Mouse (Mus musculus): Measurements from ENCODE around the gene Zscan20. TPM values are rescaled to one million over a fixed set of nuclear protein-coding genes. Genes with fewer than 3 reads are reported as not detected.

Gene Zscan20
- polyA plus RNA-seq (2015; fragmentation: Nextera tagmentation; extraction: Ambion mirVana) = 3.6 and 3.7 TPM in 2 replicates

DNA sequence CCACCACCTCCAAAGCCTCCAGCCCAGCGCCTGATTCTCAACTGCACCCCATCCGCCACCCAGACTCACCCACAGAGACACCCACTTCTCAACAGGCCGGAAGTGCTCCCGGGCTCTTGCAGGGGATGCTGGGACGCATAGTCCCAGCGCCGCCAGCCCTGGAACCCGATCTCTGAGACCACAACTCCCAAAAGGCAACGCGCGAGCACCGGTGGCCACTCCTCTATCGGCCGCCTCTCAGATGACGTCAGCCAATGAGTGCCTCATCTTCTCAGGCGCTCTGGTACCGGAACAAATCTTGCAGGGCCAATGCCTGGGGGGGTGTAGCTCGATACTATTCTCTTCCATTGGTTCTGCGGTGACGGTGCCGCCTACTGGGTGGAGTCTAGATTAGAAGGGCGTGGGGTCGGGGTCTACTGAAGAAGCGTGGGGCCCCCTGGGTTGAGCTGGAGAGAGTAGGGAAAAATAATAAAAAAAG lies at the start of gene Zscan20:
TSS of gene Zscan20 (minus strand) at position 174 of the 478 bp plus-strand sequence.
- peak within 1 kb of the TSS; percentile 65 for H3K4me2 ChIP-seq (replicated peaks)
- 0% methylated on average over 24 of the region's 24 CpGs for WGBS
- H3K4me3 ChIP-seq (replicated peaks) = peak within 1 kb of the TSS; percentile 66
- peak within 1 kb of the TSS; percentile 44 for H3K9ac ChIP-seq
- H3K4me1 ChIP-seq = peaks cover 7% of the 10 kb centered on the region
- H3K27ac ChIP-seq (replicated peaks) = peak within 1 kb of the TSS; percentile 51; the same call in 1 of the 2 replicates
- peak; percentile 96 for ATAC-seq (ENCODE audit: insufficient number of reproducible peaks, low FRiP score, low TSS enrichment, low read depth)
- no peaks in the 10 kb centered on the region for H3K27me3 ChIP-seq
- no peaks in the 10 kb centered on the region for H3K9me3 ChIP-seq (replicated peaks)
- H3K36me3 ChIP-seq = 0 out of 2 replicates have a peak, but pooled peaks cover 4% of the 10 kb centered on the region

GRCm38 (mm10) chr4:128655446-128655845 lies 45.5 kb upstream of the Zscan20 start:
- peak overlapping the region; percentile 74; the same call in 1 of the 2 replicates for H3K27ac ChIP-seq (replicated peaks)

DNA sequence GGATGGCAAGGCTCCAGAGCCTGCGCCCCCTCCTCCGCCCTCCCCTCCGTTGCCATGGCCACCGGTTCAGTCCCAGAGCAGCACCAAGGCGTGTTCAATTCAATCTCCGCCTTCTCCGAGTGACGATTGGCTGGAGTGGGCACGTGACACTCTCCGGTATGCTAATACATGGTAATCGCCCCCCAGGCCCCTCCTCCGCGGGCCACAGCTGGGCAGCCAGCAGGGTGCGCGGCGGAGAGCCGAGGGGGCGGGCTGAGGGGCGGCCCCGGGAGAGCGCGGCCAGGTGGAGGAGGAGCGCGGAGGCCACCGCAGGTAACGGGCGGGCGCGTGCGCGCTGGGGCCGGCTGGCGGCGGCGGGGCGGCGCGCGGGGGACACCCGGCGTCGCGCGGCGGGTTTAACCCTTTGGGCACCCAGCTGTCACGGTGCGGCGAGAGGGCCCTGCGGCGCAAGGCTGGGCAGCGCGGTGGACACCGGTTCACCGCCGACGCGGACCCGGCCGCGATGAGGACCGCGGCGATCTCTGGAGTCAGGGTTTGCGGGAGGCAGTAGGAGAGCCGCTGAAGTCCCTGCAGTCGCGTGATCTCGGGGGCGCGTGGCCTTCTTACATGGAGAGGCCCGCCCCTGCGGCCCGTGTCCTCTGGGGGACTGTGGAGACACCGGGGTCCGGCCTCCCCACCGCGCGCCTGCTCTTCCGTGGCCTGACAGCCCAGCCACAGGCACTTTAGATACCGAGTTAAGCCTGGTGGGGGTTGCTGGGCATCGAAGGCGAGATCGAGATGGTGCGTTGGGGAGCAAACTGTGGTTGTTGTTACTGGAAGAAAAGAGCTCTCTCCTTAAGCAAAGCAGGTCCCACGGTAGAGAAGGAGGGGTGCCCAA lies 44.8 kb upstream of the Zscan20 start, which contains the start of gene Phc2:
TSS of gene Phc2 (plus strand) at position 198 of the 877 bp plus-strand sequence.
- H3K4me2 ChIP-seq (replicated peaks) = peak within 1 kb of the TSS; percentile 97
- H3K4me1 ChIP-seq = peaks cover 25% of the 10 kb centered on the region; the same call in 1 of the 2 replicates
- H3K9me3 ChIP-seq (replicated peaks) = no peaks in the 10 kb centered on the region
- peak within 1 kb of the TSS; percentile 74 for H3K27ac ChIP-seq (replicated peaks)
- no peaks in the 10 kb centered on the region for H3K36me3 ChIP-seq
- H3K4me3 ChIP-seq (replicated peaks) = peak within 1 kb of the TSS; percentile 76
- ATAC-seq (ENCODE audit: insufficient number of reproducible peaks, low FRiP score, low TSS enrichment, low read depth) = peak; percentile 93
- no peaks in the 10 kb centered on the region for H3K27me3 ChIP-seq
- WGBS = under 1% methylated on average over 80 of the region's 85 CpGs
- peak within 1 kb of the TSS; percentile 65 for H3K9ac ChIP-seq

More at GRCm38 (mm10) chr4:128655446-128655845, 45.5 kb upstream of the Zscan20 start:
- H3K9me3 ChIP-seq (replicated peaks) = no peaks in the 10 kb centered on the region
- WGBS = 6% methylated on average over 12 of the region's 12 CpGs
- H3K9ac ChIP-seq = peak overlapping the region; percentile 65; the same call in 1 of the 2 replicates
- H3K4me1 ChIP-seq = peaks cover 24% of the 10 kb centered on the region; the same call in 1 of the 2 replicates
- peak overlapping the region; percentile 76 for H3K4me3 ChIP-seq (replicated peaks)
- peak overlapping the region; percentile 97 for H3K4me2 ChIP-seq (replicated peaks)
- ATAC-seq (ENCODE audit: insufficient number of reproducible peaks, low FRiP score, low TSS enrichment, low read depth) = no peak
- H3K36me3 ChIP-seq = no peaks in the 10 kb centered on the region
- H3K27me3 ChIP-seq = no peaks in the 10 kb centered on the region

GRCm38 (mm10) chr4:128652584-128653298 lies 42.8 kb upstream of the Zscan20 start:
- Histone ChIP-seq H3K4me1 (peaks cover 28% of the 10 kb centered on the region; the same call in 1 of the 2 replicates), H3K9ac (no peak overlapping the region), H3K9me3 (replicated peaks) (no peaks in the 10 kb centered on the region), H3K4me3 (replicated peaks) (no peak overlapping the region), H3K27me3 (no peaks in the 10 kb centered on the region), H3K36me3 (no peaks in the 10 kb centered on the region), H3K27ac (replicated peaks) (no peak overlapping the region), H3K4me2 (replicated peaks) (no peak overlapping the region)
- no peak for ATAC-seq (ENCODE audit: insufficient number of reproducible peaks, low FRiP score, low TSS enrichment, low read depth)
- 40% methylated on average over 5 of the region's 5 CpGs for WGBS

- Histone ChIP-seq H3K4me2 (replicated peaks) (no peak overlapping the region), H3K4me3 (replicated peaks) (no peak overlapping the region), H3K4me1 (peaks cover 32% of the 10 kb centered on the region; the same call in 1 of the 2 replicates), H3K27ac (replicated peaks) (no peak overlapping the region), H3K36me3 (no peaks in the 10 kb centered on the region), H3K9ac (no peak overlapping the region), H3K27me3 (no peaks in the 10 kb centered on the region), H3K9me3 (replicated peaks) (no peaks in the 10 kb centered on the region)
- ATAC-seq (ENCODE audit: insufficient number of reproducible peaks, low FRiP score, low TSS enrichment, low read depth) = no peak
- 52% methylated on average over 3 of the region's 3 CpGs for WGBS
Measured at GRCm38 (mm10) chr4:128651530-128651929, 41.6 kb upstream of the Zscan20 start.

DNA sequence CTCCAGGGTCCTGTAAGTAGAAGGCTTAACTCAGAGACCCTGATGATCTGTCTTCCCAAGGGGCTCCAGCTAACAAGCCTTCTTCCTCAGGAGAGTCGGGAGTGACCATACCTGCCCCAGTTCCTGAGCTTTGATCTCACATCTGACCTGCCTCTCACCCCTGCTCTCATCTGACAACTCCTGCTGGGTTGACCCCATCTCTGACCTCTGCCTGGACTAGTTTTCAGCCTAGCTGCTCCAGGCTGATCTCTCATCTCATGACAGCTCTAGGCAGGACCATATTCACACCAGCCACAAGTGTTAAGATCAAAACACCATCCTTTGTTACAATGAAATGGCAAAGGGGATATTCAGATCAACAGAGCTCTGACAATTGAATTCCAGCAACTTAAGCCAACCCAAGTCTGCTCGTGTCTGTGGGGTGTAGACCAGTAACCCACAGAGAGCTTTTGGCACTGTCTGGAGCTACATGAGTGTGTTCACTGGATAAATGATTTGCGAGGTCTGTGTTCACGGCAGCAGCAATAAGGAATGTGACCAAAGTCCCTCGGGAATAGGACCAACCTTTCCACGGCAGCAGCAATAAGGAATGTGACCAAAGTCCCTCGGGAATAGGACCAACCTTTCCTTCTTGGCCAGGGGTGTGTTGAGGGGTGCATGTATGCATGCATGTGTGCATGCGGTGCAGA lies 38.8 kb upstream of the Zscan20 start:
- no peak for ATAC-seq (ENCODE audit: insufficient number of reproducible peaks, low FRiP score, low TSS enrichment, low read depth)
- Histone ChIP-seq H3K27ac (replicated peaks) (no peak overlapping the region), H3K4me2 (replicated peaks) (no peak overlapping the region), H3K9me3 (replicated peaks) (no peaks in the 10 kb centered on the region), H3K36me3 (no peaks in the 10 kb centered on the region), H3K9ac (no peak overlapping the region), H3K4me1 (peaks cover 13% of the 10 kb centered on the region; the same call in 1 of the 2 replicates), H3K4me3 (replicated peaks) (no peak overlapping the region), H3K27me3 (no peaks in the 10 kb centered on the region)
- WGBS = 49% methylated on average over 8 of the region's 8 CpGs

GRCm38 (mm10) chr4:128646762-128647161 lies 36.9 kb upstream of the Zscan20 start:
- H3K4me3 ChIP-seq (replicated peaks) = no peak overlapping the region
- no peak overlapping the region for H3K4me2 ChIP-seq (replicated peaks)
- no peaks in the 10 kb centered on the region for H3K36me3 ChIP-seq
- WGBS = 22% methylated on average over 7 of the region's 7 CpGs
- no peak overlapping the region for H3K9ac ChIP-seq
- no peaks in the 10 kb centered on the region for H3K9me3 ChIP-seq (replicated peaks)
- no peaks in the 10 kb centered on the region for H3K27me3 ChIP-seq
- H3K27ac ChIP-seq (replicated peaks) = no peak overlapping the region
- ATAC-seq (ENCODE audit: insufficient number of reproducible peaks, low FRiP score, low TSS enrichment, low read depth) = no peak
- H3K4me1 ChIP-seq = peaks cover 10% of the 10 kb centered on the region; the same call in 1 of the 2 replicates

DNA sequence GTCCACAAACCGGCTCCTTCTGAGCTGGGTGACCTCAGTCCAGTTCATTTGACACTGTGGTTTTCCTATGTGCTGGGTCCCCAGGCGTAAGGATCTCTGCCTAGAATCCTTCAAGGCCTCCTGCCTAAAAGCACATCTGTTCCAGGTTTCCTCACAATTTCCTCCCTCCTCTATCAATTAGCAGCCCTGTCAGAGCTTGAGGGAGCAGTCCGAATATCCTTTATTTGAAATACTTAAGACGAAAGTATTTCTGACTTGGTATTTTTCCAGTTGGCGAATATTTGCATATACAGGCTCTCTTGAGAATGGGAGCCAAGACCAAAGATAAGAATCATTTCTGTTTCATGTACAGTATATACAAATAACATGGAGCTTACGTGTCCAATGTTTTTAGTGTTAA lies 36.0 kb upstream of the Zscan20 start:
- WGBS = 35% methylated on average over 6 of the region's 6 CpGs
- Histone ChIP-seq H3K27me3 (no peaks in the 10 kb centered on the region), H3K4me2 (replicated peaks) (no peak overlapping the region), H3K4me1 (peaks cover 10% of the 10 kb centered on the region; the same call in 1 of the 2 replicates), H3K9me3 (replicated peaks) (no peaks in the 10 kb centered on the region), H3K36me3 (no peaks in the 10 kb centered on the region), H3K4me3 (replicated peaks) (no peak overlapping the region), H3K27ac (replicated peaks) (no peak overlapping the region), H3K9ac (no peak overlapping the region)
- ATAC-seq (ENCODE audit: insufficient number of reproducible peaks, low FRiP score, low TSS enrichment, low read depth) = no peak

DNA sequence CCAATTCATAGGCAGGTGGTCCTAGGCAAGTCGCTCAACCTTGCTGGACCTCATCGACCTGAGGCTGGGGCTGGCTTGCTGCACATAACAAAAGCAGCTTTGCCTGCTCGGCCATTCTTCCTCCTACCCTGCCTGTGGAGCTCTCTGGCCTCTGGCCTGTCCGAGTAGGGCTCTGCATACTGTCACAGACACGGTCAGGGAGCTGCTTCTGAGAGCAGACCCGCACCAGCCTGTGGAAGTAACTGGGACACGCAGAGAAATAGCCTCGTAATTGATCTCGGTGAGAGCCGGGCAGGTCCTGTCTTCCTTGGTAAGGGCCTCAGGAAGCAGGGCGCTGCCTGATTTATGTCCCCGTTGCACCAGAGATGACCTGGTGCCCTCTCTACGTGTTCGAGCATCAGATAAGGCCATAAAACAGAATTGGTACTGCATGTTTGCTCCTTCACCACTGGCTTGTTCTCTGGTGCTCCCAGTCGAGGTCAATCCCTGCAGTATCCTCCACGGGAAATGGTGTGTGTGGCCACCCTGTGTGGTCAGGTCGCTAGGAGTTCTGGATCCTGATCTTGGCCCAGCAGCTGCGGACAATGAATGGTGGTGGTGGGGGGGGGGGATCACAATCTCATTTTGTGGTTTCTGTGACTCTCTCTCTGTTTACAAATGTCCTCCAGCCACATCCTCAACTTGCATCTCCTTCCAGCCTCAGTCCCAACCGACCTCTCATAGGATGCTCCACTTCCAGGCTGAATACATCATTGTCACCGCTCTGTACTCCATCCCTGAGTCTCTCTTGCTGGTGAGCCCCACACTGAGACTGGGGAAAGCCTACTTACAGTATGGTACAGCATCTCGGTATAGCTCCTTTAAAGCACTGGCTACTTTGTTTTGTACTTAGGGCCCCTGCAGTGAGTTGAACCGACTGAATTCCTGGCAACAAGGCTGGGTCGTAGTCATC lies 32.1 kb upstream of the Zscan20 start:
- Histone ChIP-seq H3K27me3 (no peaks in the 10 kb centered on the region), H3K4me2 (replicated peaks) (no peak overlapping the region), H3K36me3 (no peaks in the 10 kb centered on the region), H3K27ac (replicated peaks) (no peak overlapping the region), H3K9ac (no peak overlapping the region), H3K9me3 (replicated peaks) (no peaks in the 10 kb centered on the region), H3K4me3 (replicated peaks) (no peak overlapping the region), H3K4me1 (peaks cover 12% of the 10 kb centered on the region; the same call in 1 of the 2 replicates)
- no peak for ATAC-seq (ENCODE audit: insufficient number of reproducible peaks, low FRiP score, low TSS enrichment, low read depth)
- 54% methylated on average over 23 of the region's 23 CpGs for WGBS
